Mouse (Mus musculus) liver, postnatal 0 days (tissue): ENCODE data around the gene Myo1c.

Experiments
- CTCF ChIP-seq: sonication (generic); IDR thresholded peaks from 2 replicates; pipeline ENCODE4 v1.5.1; 2016; ENCODE audit warnings: antibody characterized with exemption, low read depth
- EP300 ChIP-seq: IDR thresholded peaks from 2 replicates; pipeline ENCODE4 v1.6.1; 2016; ENCODE audit warnings: antibody characterized with exemption, low read depth, mild to moderate bottlenecking

- TF ChIP-seq CTCF, result 0 out of 2 replicates have a peak, but pooled peaks have one; percentile 10
- TF ChIP-seq EP300, result peak; percentile 59
These were observed 1.1 kb upstream of the Myo1c start for GRCm38 (mm10) chr11:75649155-75649561.
